Mouse (Mus musculus) hindbrain, postnatal 0 days (tissue): ENCODE measurements at regions not wholly inside any gene's neighbourhood (a gene's known extent, or its start where the extent isn't known, plus 50 kb on each side); places are given as distances from the start of the nearest gene placed in this dataset.
A peak's percentile ranks its signal among the peaks of the same experiment; 100 is the strongest.
"Not testable (repeated sequence)": the region's sequence is repeated elsewhere in the genome, so short reads cannot be mapped to it uniquely, and the experiment has no call there.

Experiments
- ATAC-seq: fragments of 200-750 bp; cut with Nextera tagmentation; 2 replicates; pipeline ENCODE4 v1.8.0; 2017; ENCODE audit warnings: mild to moderate bottlenecking, moderate TSS enrichment, moderate library complexity
- DNase-seq: peaks from one replicate; pipeline ENCODE4 v3.0.0-alpha.2; 2015; ENCODE audit warnings: low spot score
- H3K27ac ChIP-seq: fragments of 300-500 bp; sonication (generic); 2 replicates; pipeline ENCODE4 v1.5.1; 2014; ENCODE audit warnings: mild to moderate bottlenecking
- H3K27me3 ChIP-seq: fragments of 300-500 bp; sonication (generic); 2 replicates; pipeline ENCODE4 v1.6.1; 2014; ENCODE audit warnings: low read length, mixed read lengths; ENCODE audit not compliant: insufficient read depth
- H3K36me3 ChIP-seq: fragments of 300-500 bp; sonication (generic); 2 replicates; pipeline ENCODE4 v1.6.1; 2014; ENCODE audit warnings: low read length, mixed read lengths; ENCODE audit not compliant: insufficient read depth
- H3K4me1 ChIP-seq: fragments of 300-500 bp; sonication (generic); 2 replicates; pipeline ENCODE4 v1.6.1; 2014; ENCODE audit warnings: antibody characterized with exemption, low read length, mixed read lengths; ENCODE audit not compliant: insufficient read depth
- H3K4me2 ChIP-seq: fragments of 300-500 bp; sonication (generic); 2 replicates; pipeline ENCODE4 v1.6.1; 2014; ENCODE audit warnings: low read depth, mild to moderate bottlenecking, low read length, moderate library complexity, mixed read lengths
- H3K4me3 ChIP-seq: fragments of 300-500 bp; sonication (generic); 2 replicates; pipeline ENCODE4 v1.5.1; 2014; ENCODE audit warnings: low read length
- H3K9ac ChIP-seq: fragments of 300-500 bp; sonication (generic); replicated peaks from 2 replicates; pipeline ENCODE4 v1.6.1; 2014; ENCODE audit warnings: mild to moderate bottlenecking, low read length, moderate library complexity, mixed read lengths
- H3K9me3 ChIP-seq: fragments of 300-500 bp; sonication (generic); 2 replicates; pipeline ENCODE4 v1.6.1; 2016; ENCODE audit warnings: low read length, mixed read lengths
- CTCF ChIP-seq: IDR thresholded peaks from 2 replicates; pipeline ENCODE4 v1.5.1; 2016; ENCODE audit warnings: antibody characterized with exemption, control low read depth, low read depth
- WGBS: fragments of 180-500 bp; shearing (Covaris S2); extraction: QIAGEN DNeasy Blood & Tissue Kit; methylation state at CpG from one replicate; pipeline ENCODE4 v1.1.7; 2014; 5-methylcytosine and 5-hydroxymethylcytosine counted together

GRCm38 (mm10) chrX:103129347-103129746, 57.1 kb downstream of the Nap1l2 start:
- H3K4me3 ChIP-seq, DNase-seq, H3K4me1 ChIP-seq, H3K27me3 ChIP-seq, H3K9ac ChIP-seq, H3K4me2 ChIP-seq, H3K27ac ChIP-seq, H3K9me3 ChIP-seq, H3K36me3 ChIP-seq, ATAC-seq: not testable (repeated sequence)
- 71% methylated on average over 21 of the region's 21 CpGs for WGBS

- peak; percentile 69 for TF ChIP-seq CTCF
- Histone ChIP-seq H3K4me2 (no peak overlapping the region), H3K36me3 (no peaks in the 10 kb centered on the region), H3K27ac (no peak overlapping the region), H3K4me3 (no peak overlapping the region), H3K9me3 (no peaks in the 10 kb centered on the region), H3K27me3 (no peaks in the 10 kb centered on the region), H3K9ac (no peak overlapping the region), H3K4me1 (no peaks in the 10 kb centered on the region)
- DNase-seq (peak; percentile 73), ATAC-seq (peak; percentile 51; the same call in 1 of the 2 replicates)
- WGBS: 19% methylated on average over 1 of the region's 1 CpGs
Observed at GRCm38 (mm10) chrX:103109181-103109580, 77.3 kb downstream of the Nap1l2 start.

- H3K9ac ChIP-seq, H3K4me1 ChIP-seq, H3K36me3 ChIP-seq, H3K27me3 ChIP-seq, DNase-seq, H3K9me3 ChIP-seq, H3K27ac ChIP-seq, H3K4me2 ChIP-seq, H3K4me3 ChIP-seq: not testable (repeated sequence)
- WGBS: no CpG with 5 or more reads among the region's 50 CpGs
- ATAC-seq: peak; percentile 91
Observed at GRCm38 (mm10) chrX:103067730-103068621, 118.5 kb downstream of the Nap1l2 start.

GRCm38 (mm10) chrX:103067107-103067506, 119.3 kb downstream of the Nap1l2 start:
- not testable (repeated sequence) for H3K4me1 ChIP-seq, H3K27ac ChIP-seq, H3K9me3 ChIP-seq, H3K4me3 ChIP-seq, H3K27me3 ChIP-seq, H3K9ac ChIP-seq, H3K36me3 ChIP-seq, H3K4me2 ChIP-seq, DNase-seq
- peak; percentile 9; the same call in 1 of the 2 replicates for ATAC-seq
- whole genome bisulfite sequencing: no CpG with 5 or more reads among the region's 45 CpGs

- Histone ChIP-seq H3K4me2 (peak overlapping the region; percentile 50), H3K27me3 (no peaks in the 10 kb centered on the region), H3K9me3 (no peaks in the 10 kb centered on the region), H3K36me3 (no peaks in the 10 kb centered on the region), H3K4me3 (peak overlapping the region; percentile 31), H3K9ac (no peak overlapping the region), H3K27ac (no peak overlapping the region), H3K4me1 (no peaks in the 10 kb centered on the region)
- peak; percentile 79 for ATAC-seq
- peak; percentile 73 for DNase-seq
- TF ChIP-seq CTCF: no peak
- WGBS: 19% methylated on average over 20 of the region's 22 CpGs
Observed at GRCm38 (mm10) chrX:103026256-103027028, 98.3 kb downstream of the 1700018G05Rik start.

GRCm38 (mm10) chrX:103025495-103025894, 97.3 kb downstream of the 1700018G05Rik start:
- H3K27ac ChIP-seq, H3K9ac ChIP-seq, ATAC-seq, H3K27me3 ChIP-seq, H3K4me1 ChIP-seq, H3K36me3 ChIP-seq, H3K4me3 ChIP-seq, H3K9me3 ChIP-seq: not testable (repeated sequence)
- DNase-seq: peak; percentile 59
- peak overlapping the region; percentile 50; the same call in 1 of the 2 replicates for H3K4me2 ChIP-seq
- TF ChIP-seq CTCF: peak; percentile 59
- 28% methylated on average over 3 of the region's 3 CpGs for WGBS

- WGBS: no CpG with 5 or more reads among the region's 61 CpGs
- not testable (repeated sequence) for H3K4me2 ChIP-seq
Observed at GRCm38 (mm10) chrX:103013425-103014057, 85.4 kb downstream of the 1700018G05Rik start.

GRCm38 (mm10) chrX:103012298-103013243, 84.4 kb downstream of the 1700018G05Rik start:
- not testable (repeated sequence) for H3K36me3 ChIP-seq, DNase-seq, H3K4me1 ChIP-seq, H3K27ac ChIP-seq, H3K27me3 ChIP-seq, H3K9ac ChIP-seq, H3K4me2 ChIP-seq, H3K4me3 ChIP-seq, H3K9me3 ChIP-seq
- 20% methylated on average over 2 of the region's 56 CpGs for WGBS
- ATAC-seq: peak; percentile 87

More at GRCm38 (mm10) chrX:103013425-103014057, 85.4 kb downstream of the 1700018G05Rik start:
- H3K27ac ChIP-seq, H3K27me3 ChIP-seq, DNase-seq, H3K36me3 ChIP-seq, H3K9me3 ChIP-seq, H3K9ac ChIP-seq, H3K4me1 ChIP-seq, H3K4me3 ChIP-seq: not testable (repeated sequence)
- ATAC-seq: 0 out of 2 replicates have a peak, but pooled peaks have one; percentile 11
